Mouse (Mus musculus): Measurements from ENCODE around the gene N4bp3.
"Not testable (repeated sequence)": the region's sequence is repeated elsewhere in the genome, so short reads cannot be mapped to it uniquely, and the experiment has no call there.

GRCm38 (mm10) chr11:51664747-51665146 lies 14.1 kb upstream of the N4bp3 start:
- not testable (repeated sequence) for TF ChIP-seq CTCF (IDR thresholded peaks at IDR 0.05; ENCODE audit: low read depth, low read length); POLR2A (IDR thresholded peaks at IDR 0.05; ENCODE audit: insufficient read depth, low read length); EP300 (IDR thresholded peaks at IDR 0.05; ENCODE audit: insufficient read depth, low read depth, low read length)
